Comparison of ENCODE assay signal across 8 mouse cellular contexts in genomic region chr3:98348705-98349104, GRCm38 (mm10). TPM values are rescaled to one million over a fixed set of nuclear protein-coding genes. Genes with fewer than 3 reads are reported as not detected.
DNase-seq lines count a peak whose midpoint lies in the region; ATAC-seq lines count a peak whose summit lies in the region.

No protein-coding gene starts in this region.

- no peak overlapping the region for H3K4me3 ChIP-seq in embryonic facial prominence, embryonic 11.5 days (ENCODE audit: low read depth, low read length)
- no peak overlapping the region for H3K4me3 ChIP-seq in hindbrain, embryonic 12.5 days

- H3K4me1 ChIP-seq in embryonic facial prominence, embryonic 11.5 days (ENCODE audit: control insufficient read depth, insufficient read depth, low read length): no peaks in the 10 kb centered on the region
- H3K4me1 ChIP-seq in hindbrain, embryonic 12.5 days: no peaks in the 10 kb centered on the region

- WGBS in embryonic facial prominence, embryonic 11.5 days: 19% methylated on average over 8 of the region's 8 CpGs
- WGBS in hindbrain, embryonic 12.5 days: 40% methylated on average over 4 of the region's 8 CpGs

- no peaks in the 10 kb centered on the region for H3K36me3 ChIP-seq in embryonic facial prominence, embryonic 11.5 days (replicated peaks; ENCODE audit: control insufficient read depth, insufficient read depth, low read depth, low read length)
- H3K36me3 ChIP-seq in hindbrain, embryonic 12.5 days: no peaks in the 10 kb centered on the region

- no peaks in the 10 kb centered on the region for H3K9me3 ChIP-seq in embryonic facial prominence, embryonic 11.5 days (replicated peaks; ENCODE audit: control insufficient read depth, low read length)
- no peaks in the 10 kb centered on the region for H3K9me3 ChIP-seq in hindbrain, embryonic 12.5 days (replicated peaks)

- no peak overlapping the region for H3K9ac ChIP-seq in embryonic facial prominence, embryonic 11.5 days (replicated peaks; ENCODE audit: low read length)
- H3K9ac ChIP-seq in hindbrain, embryonic 12.5 days: no peak overlapping the region

- no peak for ATAC-seq in embryonic facial prominence, embryonic 11.5 days (replicated peaks; ENCODE audit: insufficient number of reproducible peaks, low FRiP score, low TSS enrichment, low read depth)
- ATAC-seq in megakaryocyte progenitor cell, adult 5-6 weeks (replicated peaks; ENCODE audit: poor library complexity): peak; percentile 79
- no peak for ATAC-seq in hindbrain, embryonic 12.5 days (ENCODE audit: low FRiP score)

- H3K27ac ChIP-seq in embryonic facial prominence, embryonic 11.5 days (replicated peaks; ENCODE audit: low read depth, low read length): no peak overlapping the region
- no peak overlapping the region for H3K27ac ChIP-seq in hindbrain, embryonic 12.5 days

- no peak overlapping the region for H3K4me2 ChIP-seq in embryonic facial prominence, embryonic 11.5 days (ENCODE audit: low read depth, low read length)
- H3K4me2 ChIP-seq in hindbrain, embryonic 12.5 days (replicated peaks): no peak overlapping the region

- peak; percentile 74 for DNase-seq in 416B (ENCODE audit: low read depth)
- DNase-seq in CD4-positive helper T cell, adult 2 months (ENCODE audit: low read depth, low spot score): peak; percentile 62
- peak; percentile 29 for DNase-seq in embryonic facial prominence, embryonic 11.5 days (ENCODE audit: low spot score)
- no peak for DNase-seq in right cerebral cortex, postnatal 4 days
- DNase-seq in layer of hippocampus, postnatal 14 days (ENCODE audit: low spot score in 2 of 2): no peak
- no peak for DNase-seq in gastrocnemius, postnatal 4 days (ENCODE audit: low spot score in 2 of 2)

- no peaks in the 10 kb centered on the region; the same call in 1 of the 2 replicates for H3K27me3 ChIP-seq in embryonic facial prominence, embryonic 11.5 days (ENCODE audit: control insufficient read depth, insufficient read depth, low read length)
- no peaks in the 10 kb centered on the region for H3K27me3 ChIP-seq in hindbrain, embryonic 12.5 days

RNA-seq across cellular contexts. Expression of gene Phgdh, which starts 8.9 kb away (rescaled TPM):
- polyA plus RNA-seq in embryonic facial prominence, embryonic 11.5 days (2014; fragmentation: Nextera tagmentation; extraction: Ambion mirVana): 302 and 306 TPM in 2 replicates
- total RNA-seq in megakaryocyte progenitor cell, adult 5-6 weeks (2015): 108 and 138 TPM in 2 replicates
- 493 and 521 TPM in 2 replicates for total RNA-seq in megakaryocyte progenitor cell, adult 5-6 weeks (2017)
- 201 and 240 TPM in 2 replicates for polyA plus RNA-seq in hindbrain, embryonic 12.5 days (2016; fragmentation: Nextera tagmentation; extraction: Ambion mirVana)
- total RNA-seq in layer of hippocampus, postnatal 14 days (2021): 10 to 100 TPM; 62.8 to 72.3 TPM
- 10 to 100 TPM; 22.9 to 29.1 TPM for total RNA-seq in gastrocnemius, postnatal 4 days (2021)

RNA-seq across cellular contexts. Expression of gene Zfp697, which starts 33.6 kb away (rescaled TPM):
- polyA plus RNA-seq in embryonic facial prominence, embryonic 11.5 days (2014; fragmentation: Nextera tagmentation; extraction: Ambion mirVana): 9.7 and 9.9 TPM in 2 replicates
- total RNA-seq in megakaryocyte progenitor cell, adult 5-6 weeks (2015): 0.90 and 1.2 TPM in 2 replicates
- total RNA-seq in megakaryocyte progenitor cell, adult 5-6 weeks (2017): 0.54 and 0.84 TPM in 2 replicates
- 9.7 and 12.0 TPM in 2 replicates for polyA plus RNA-seq in hindbrain, embryonic 12.5 days (2016; fragmentation: Nextera tagmentation; extraction: Ambion mirVana)
- 10 to 100 TPM; 25.7 to 26.9 TPM for total RNA-seq in layer of hippocampus, postnatal 14 days (2021)
- total RNA-seq in gastrocnemius, postnatal 4 days (2021): 1 to 10 TPM; 4.0 TPM

Comparison
In these comparisons a context has a peak if more than half of its experiments do, and no peak if none do; other contexts are left out.
1. DNase-seq: peak in 416B (single experiment), CD4-positive helper T cell, adult 2 months (single experiment) and embryonic facial prominence, embryonic 11.5 days (single experiment); none in right cerebral cortex, postnatal 4 days (single experiment), layer of hippocampus, postnatal 14 days (0 of 2) and gastrocnemius, postnatal 4 days (0 of 2).
2. RNA of gene Zfp697, which starts 33.6 kb away (total RNA-seq): 25.7 to 26.9 TPM in layer of hippocampus, postnatal 14 days; 4.0 TPM in gastrocnemius, postnatal 4 days and 0.54 to 1.2 TPM in megakaryocyte progenitor cell, adult 5-6 weeks; every median in the first group is over 4 times any median in the second.